Mouse (Mus musculus): ENCODE data around the gene Pde6b.

The Pde6b gene

DNA sequence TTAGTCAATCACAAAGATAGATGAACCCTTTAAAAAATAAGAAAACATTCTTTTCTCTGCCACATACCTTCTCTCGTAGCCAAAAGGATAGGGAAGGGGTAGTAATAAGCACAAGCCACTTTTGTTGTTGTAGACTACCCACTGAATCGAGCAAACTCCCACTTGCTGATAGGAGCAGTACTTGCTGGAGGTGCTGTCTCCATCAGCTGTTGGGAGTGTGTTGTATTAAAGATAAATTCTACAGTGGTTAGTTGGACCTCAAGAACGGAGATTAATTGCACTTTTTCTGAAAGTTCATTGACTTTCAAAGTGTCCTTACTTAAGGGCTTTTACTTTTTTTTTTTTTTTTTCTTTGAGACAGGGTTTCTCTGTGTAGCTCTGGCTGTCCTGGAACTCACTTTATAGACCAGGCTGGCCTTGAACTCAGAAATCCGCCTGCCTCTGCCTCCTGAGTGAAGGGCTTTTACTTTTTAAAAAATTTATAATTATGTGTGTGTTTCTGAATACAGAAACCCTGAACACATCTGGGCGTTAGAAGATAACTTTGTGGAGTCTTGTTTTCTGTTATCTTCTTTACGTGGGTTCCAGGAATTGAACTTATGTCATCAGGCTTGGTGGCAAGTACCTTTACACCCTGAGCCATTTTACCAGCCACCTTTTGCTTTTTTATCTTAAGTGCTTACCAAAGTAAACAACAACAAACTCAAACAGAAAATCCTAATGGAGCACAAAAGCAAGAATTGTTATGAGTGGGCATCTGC, 77.1 kb downstream of the Pde6b start:
- no peak for DNase-seq

- DNase-seq, result no peak
These were observed 78.5 kb downstream of the Pde6b start for GRCm38 (mm10) chr5:108466647-108467046.

DNA sequence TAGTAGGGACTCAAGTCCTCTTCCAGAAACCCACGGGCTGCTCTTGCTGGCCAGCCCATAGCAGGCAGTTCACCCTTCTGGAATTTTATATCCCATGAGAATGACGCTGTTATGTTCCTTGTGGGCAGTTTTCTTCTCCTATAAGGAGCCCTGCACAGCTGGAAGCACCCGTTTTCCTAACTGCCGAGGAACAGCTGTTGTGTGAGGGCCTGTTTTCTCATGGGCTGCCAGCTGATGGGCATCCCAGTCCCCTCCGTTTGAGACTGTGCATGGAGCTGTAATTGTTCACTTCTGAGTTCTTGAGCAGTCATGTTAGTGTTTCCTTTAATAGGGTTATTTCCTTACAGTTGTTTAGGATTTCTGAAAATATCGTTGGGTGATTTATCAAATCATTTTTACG, 81.4 kb downstream of the Pde6b start:
- no peak for DNase-seq

GRCm38 (mm10) chr5:108473737-108474136, 85.5 kb downstream of the Pde6b start:
- DNase-seq, result no peak

DNA sequence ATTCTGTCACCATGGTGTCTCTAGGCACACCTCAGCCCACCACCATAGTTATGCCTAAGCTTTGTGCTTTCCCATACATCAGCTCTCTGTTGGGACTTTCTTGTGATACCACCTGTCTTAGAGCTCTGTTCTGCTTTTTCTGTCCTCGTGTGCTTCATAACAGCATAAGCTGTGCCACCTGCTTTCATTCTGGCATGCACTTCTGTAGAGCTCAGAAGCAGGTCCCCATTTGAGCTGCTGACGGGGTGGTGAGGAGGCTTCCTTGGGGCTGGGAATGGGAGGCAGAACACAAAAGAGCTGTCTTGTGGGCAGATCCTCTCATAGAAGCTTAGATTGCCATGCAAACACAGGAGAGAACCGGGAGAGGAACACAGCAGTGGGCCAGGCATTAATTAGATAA, 87.8 kb downstream of the Pde6b start:
- DNase-seq, result no peak
